Mouse (Mus musculus): ENCODE measurements around the gene Dlgap1.

The Dlgap1 gene

GRCm38 (mm10) chr17:70838031-70838430 is 869.2 kb downstream of the Dlgap1 start:
- no peak for DNase-seq (ENCODE audit: low read depth, low spot score)

GRCm38 (mm10) chr17:70838533-70838932 is 869.7 kb downstream of the Dlgap1 start:
- DNase-seq (ENCODE audit: low read depth, low spot score), result no peak

- no peak for DNase-seq (ENCODE audit: low read depth, low spot score)
Observed at GRCm38 (mm10) chr17:70843252-70843651, 874.4 kb downstream of the Dlgap1 start.

- no peak for DNase-seq (ENCODE audit: low read depth, low spot score)
Observed at GRCm38 (mm10) chr17:70844971-70845370, 876.1 kb downstream of the Dlgap1 start.

GRCm38 (mm10) chr17:70845543-70845942 is 876.7 kb downstream of the Dlgap1 start:
- no peak for DNase-seq (ENCODE audit: low read depth, low spot score)

GRCm38 (mm10) chr17:70846111-70846644 is 877.3 kb downstream of the Dlgap1 start:
- DNase-seq (ENCODE audit: low read depth, low spot score), result no peak

DNA sequence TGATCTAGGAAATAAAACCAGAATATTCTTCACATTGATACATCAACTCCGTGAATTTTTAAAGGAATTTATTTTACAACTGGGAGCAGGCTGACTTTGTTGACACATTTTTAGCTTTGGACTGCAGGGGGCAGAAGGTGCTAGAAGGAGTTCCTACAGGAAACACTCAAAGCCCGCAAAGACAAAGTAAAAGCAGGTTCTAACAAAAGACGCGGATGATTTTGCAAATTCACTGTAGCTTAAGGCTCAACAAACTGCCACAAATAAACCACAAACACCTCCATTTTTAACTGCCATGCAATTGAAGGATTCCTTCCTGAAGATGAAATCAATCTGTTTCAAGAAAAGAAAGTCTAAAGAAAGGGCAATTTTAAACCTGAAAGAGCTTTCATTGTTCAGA is 878.2 kb downstream of the Dlgap1 start:
- no peak for DNase-seq (ENCODE audit: low read depth, low spot score)

DNA sequence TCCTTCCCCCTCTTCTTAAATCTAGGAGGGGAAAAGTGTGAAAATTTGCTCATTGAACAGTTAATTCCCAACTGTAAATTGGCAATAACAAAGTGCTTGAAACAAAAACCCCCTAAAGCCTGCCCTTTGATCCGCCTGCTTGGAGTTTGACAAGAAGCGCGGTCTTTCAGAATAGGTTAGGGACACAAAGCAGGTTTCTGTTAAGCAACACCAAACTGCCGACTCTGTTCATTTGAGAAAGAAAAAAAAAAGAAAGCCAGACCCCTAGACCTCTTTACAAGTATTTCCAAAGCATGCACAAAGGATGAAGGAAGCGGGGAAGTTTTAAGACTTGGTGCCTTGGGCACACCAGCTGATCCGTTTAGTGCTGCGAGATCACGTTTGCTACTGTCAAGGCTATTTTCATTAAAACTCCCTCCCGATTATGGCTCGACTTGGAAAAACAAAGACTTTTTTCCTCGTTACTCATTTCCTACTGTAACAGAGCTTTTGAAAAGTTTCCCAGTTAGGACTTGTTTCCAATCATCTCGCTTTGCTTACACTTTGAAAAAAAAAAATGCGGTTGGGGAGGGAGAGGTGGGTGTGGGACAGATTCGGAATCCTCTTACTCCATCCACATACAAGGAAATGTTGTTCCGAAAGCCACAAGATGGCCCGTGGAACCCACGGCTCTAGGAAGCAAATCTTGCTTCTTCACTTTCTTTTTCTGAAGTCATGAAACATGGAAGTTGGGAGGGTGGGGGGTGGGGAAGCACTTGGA is 879.1 kb downstream of the Dlgap1 start:
- no peak for DNase-seq (ENCODE audit: low read depth, low spot score)

DNA sequence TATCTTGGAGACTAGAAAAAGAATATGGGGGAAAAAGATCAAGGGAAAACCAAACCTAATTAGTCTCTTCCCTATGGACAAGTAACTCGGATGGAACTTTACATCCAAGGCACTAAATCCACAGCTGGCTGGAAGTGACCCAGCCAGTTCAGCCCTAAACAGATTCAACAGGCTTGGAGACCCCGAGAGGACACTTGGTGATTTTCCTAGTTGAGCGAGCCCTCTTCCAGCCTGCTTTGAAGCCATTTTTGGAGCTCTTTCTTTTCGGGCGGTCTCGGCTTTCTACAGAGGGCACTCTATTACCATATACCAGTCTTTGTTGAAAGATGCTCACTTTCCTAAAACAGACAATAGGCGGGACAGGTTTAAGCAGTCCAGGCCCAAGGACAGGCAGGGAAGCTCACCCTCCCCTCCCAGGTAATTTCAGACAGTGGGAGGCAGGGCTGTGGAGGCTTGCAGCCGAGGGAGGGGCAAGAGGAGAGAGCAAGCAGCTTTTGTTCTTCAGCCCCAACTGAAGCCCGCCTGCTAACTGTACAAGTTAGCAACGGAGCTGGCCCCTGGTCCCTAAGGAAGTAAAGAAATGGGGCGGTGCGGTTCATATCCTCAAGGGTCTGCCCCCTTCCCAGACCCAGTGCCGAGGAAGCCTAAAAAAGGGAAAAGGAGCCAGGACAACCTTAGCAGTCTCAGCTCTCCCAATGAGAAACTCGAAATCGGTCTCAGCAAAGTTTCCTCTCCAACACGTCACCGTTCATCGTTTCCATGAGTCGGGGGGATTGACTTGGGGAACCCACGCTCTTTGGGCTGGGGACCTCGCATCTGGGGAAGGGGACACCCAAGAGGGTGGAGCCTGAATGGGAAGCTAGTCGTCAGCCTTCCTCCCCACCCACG is 879.9 kb downstream of the Dlgap1 start:
- no peak for DNase-seq (ENCODE audit: low read depth, low spot score)

- DNase-seq (ENCODE audit: low read depth, low spot score), result no peak
Observed at GRCm38 (mm10) chr17:70849399-70850232, 880.7 kb downstream of the Dlgap1 start.

GRCm38 (mm10) chr17:70850233-70850995 is 881.5 kb downstream of the Dlgap1 start:
- DNase-seq (ENCODE audit: low read depth, low spot score), result no peak

- DNase-seq (ENCODE audit: low read depth, low spot score), result no peak
Observed at GRCm38 (mm10) chr17:70850996-70851991, 882.4 kb downstream of the Dlgap1 start.

- DNase-seq (ENCODE audit: low read depth, low spot score), result no peak
Observed at GRCm38 (mm10) chr17:70852011-70852685, 883.3 kb downstream of the Dlgap1 start.

DNA sequence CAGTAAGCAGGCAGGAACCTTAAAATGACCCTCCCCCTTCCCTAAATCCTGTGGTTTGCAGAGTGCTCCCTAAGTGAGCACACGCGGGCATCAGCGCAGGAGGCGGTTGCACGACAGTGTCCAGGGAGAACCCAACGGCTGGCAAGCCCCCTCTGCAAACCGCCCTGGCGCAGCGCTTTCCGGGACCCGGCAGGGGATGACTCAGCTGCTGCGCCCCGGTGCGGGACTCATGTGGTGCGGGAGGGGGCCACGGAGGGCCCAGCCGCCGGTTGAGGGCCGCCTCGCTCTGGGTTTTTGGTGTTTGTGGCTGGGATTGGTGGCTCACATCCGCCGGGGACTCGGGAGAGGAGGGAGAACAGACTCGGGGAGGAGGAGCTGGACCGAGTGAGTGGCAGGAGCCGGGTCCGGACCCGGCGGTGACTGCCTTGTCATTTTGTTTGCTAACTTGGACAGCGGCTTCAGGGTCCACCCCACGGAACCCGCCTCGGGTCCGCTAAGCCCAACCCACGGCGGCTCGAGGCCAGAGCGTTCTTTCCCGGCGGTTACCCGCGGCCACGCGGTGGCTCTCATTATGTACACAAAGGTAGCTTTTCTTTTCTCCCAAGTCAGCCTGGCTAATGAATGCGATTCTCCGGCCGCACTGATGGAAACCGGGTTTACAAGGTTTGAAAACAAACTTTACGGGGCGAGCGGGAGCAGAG is 884.0 kb downstream of the Dlgap1 start:
- no peak for DNase-seq (ENCODE audit: low read depth, low spot score)

DNA sequence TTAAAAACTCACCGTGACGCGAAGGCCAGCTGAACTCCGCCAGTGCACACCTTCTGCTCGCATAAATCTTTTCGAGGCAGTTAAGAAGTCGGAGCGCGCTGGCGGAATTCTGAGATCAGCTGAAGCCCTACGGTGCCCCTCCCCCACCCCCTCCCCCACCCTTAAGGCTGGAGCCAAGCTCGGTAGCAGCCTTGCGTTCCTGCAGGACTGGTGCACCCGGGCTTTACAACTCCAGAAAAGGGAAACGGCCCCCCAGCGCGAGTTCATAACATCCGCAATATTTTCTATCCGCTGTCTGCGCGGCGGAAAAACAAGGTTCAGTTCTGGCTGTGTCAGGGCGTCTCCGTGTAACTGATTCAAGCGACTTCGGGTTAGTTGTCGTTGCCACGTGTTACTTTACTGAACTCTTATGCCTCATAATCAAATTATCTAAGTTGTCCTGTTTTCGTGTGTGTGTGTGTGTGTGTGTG is 884.6 kb downstream of the Dlgap1 start, which contains the start of gene Tgif1:
Tgif1 (minus strand) TSS at position 111 of the 470 bp plus-strand sequence.
- no peak for DNase-seq (ENCODE audit: low read depth, low spot score)

GRCm38 (mm10) chr17:70854021-70854420 is 885.1 kb downstream of the Dlgap1 start:
- no peak for DNase-seq (ENCODE audit: low read depth, low spot score)

DNA sequence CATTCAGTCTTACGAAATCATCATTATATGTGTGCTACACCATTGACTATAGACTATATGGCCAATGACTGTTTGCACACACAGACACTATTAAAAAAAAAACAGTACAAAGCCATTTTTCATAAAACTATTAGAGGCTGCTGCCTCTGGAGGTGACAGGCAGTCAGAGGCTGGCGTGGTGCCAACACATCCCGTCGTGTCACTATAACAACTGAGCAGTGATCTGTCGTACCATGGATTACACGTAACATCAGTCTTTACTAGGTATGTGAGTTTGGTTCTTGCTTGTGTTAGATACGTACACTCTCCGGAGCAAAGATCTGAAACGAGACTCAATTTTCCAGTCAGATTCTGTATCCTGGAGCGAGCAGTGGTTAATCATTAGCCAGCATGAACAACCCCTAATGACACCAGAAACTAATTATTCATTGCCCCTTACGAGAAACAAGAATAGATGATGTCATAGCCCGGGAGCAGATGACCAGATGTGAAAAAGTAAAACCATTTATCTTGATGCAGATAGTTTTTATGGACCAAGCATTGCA is 888.1 kb downstream of the Dlgap1 start:
- DNase-seq (ENCODE audit: low read depth, low spot score), result no peak

GRCm38 (mm10) chr17:70858814-70859213 is 889.9 kb downstream of the Dlgap1 start:
- no peak for DNase-seq (ENCODE audit: low read depth, low spot score)
